Mouse (Mus musculus) neutrophil, adult 65 days (primary cell): ENCODE measurements around the gene Zfyve27. TPM values are rescaled to one million over a fixed set of nuclear protein-coding genes. Genes with fewer than 3 reads are reported as not detected.

ENCODE experiments used
- total RNA-seq: library from RNA; stranded (reverse); gene quantifications from 2 replicates; pipeline ENCODE4 v1.2.4, GENCODE M21; 2023

The Zfyve27 gene
- total RNA-seq: 83.0 and 144 TPM in 2 replicates

GRCm38 (mm10) chr19:42163764-42164163 lies at the start of gene Zfyve27:
Gene Zfyve27, plus strand, starts transcription at chr19:42163951.

GRCm38 (mm10) chr19:42128787-42129508 lies 34.8 kb upstream of the Zfyve27 start, which contains the start of gene Avpi1:
Gene Avpi1, minus strand, starts transcription at chr19:42129059.

GRCm38 (mm10) chr19:42147170-42147768 lies 16.5 kb upstream of the Zfyve27 start, which contains the start of gene Marveld1:
Gene Marveld1, plus strand, starts transcription at chr19:42147400.

GRCm38 (mm10) chr19:42201696-42202381 lies 38.1 kb downstream of the Zfyve27 start, which contains the start of gene Sfrp5:
Gene Sfrp5, minus strand, starts transcription at chr19:42202252.

Other genes starting within 250 kb of the Zfyve27 start
- 9.9 and 13.9 TPM in 2 replicates for gene Exosc1, start 230.5 kb upstream of the Zfyve27 start, total RNA-seq
- 24.5 and 33.2 TPM in 2 replicates for gene Zdhhc16, start 230.5 kb upstream of the Zfyve27 start, total RNA-seq
- gene Mms19, start 182.8 kb upstream of the Zfyve27 start, total RNA-seq: 28.7 and 54.6 TPM in 2 replicates
- gene Ubtd1, start 182.2 kb upstream of the Zfyve27 start, total RNA-seq: 34.6 and 35.8 TPM in 2 replicates
- not detected in 2 replicates for gene Ankrd2, start 128.0 kb upstream of the Zfyve27 start, total RNA-seq
- gene Hoga1, start 118.3 kb upstream of the Zfyve27 start, total RNA-seq: not detected in 2 replicates
- not detected in 2 replicates for gene 4933411K16Rik, start 111.7 kb upstream of the Zfyve27 start, total RNA-seq
- not detected in 2 replicates for gene Morn4, start 77.6 kb upstream of the Zfyve27 start, total RNA-seq
- 46.1 and 62.7 TPM in 2 replicates for gene Pi4k2a, start 73.5 kb upstream of the Zfyve27 start, total RNA-seq
- 0.47 and 2.0 TPM in 2 replicates for gene Avpi1, start 34.9 kb upstream of the Zfyve27 start, total RNA-seq
- 13.1 and 14.7 TPM in 2 replicates for gene Marveld1, start 16.6 kb upstream of the Zfyve27 start, total RNA-seq
- not detected in 2 replicates for gene Sfrp5, start 38.3 kb downstream of the Zfyve27 start, total RNA-seq
- gene Golga7b, start 83.6 kb downstream of the Zfyve27 start, total RNA-seq: not detected in 2 replicates